Mouse (Mus musculus) stomach, postnatal 0 days (tissue): Measurements from ENCODE around the gene Rras2. TPM values are rescaled to one million over a fixed set of nuclear protein-coding genes. Genes with fewer than 3 reads are reported as not detected.

Experiments used
- ATAC-seq: fragments of 200-750 bp; cut with Nextera tagmentation; 2 replicates; pipeline ENCODE4 v1.8.0; 2017; ENCODE audit not compliant: low FRiP score, low TSS enrichment
- DNase-seq: peaks from one replicate; pipeline ENCODE4 v3.0.0-alpha.2; 2016; ENCODE audit warnings: low spot score
- H3K27ac ChIP-seq: fragments of 300-500 bp; sonication (generic); replicated peaks from 2 replicates; pipeline ENCODE4 v1.5.1; 2014; ENCODE audit warnings: mild to moderate bottlenecking, control low read depth
- H3K27me3 ChIP-seq: fragments of 300-500 bp; sonication (generic); 2 replicates; pipeline ENCODE4 v1.6.1; 2014; ENCODE audit warnings: low read length; ENCODE audit not compliant: control insufficient read depth, insufficient read depth
- H3K36me3 ChIP-seq: fragments of 300-500 bp; sonication (generic); 2 replicates; pipeline ENCODE4 v1.6.1; 2014; ENCODE audit warnings: low read length, mixed read lengths; ENCODE audit not compliant: control insufficient read depth, insufficient read depth
- H3K4me1 ChIP-seq: fragments of 300-500 bp; sonication (generic); replicated peaks from 2 replicates; pipeline ENCODE4 v1.6.1; 2014; ENCODE audit warnings: antibody characterized with exemption; ENCODE audit not compliant: control insufficient read depth, insufficient read depth
- H3K4me2 ChIP-seq: fragments of 300-500 bp; sonication (generic); replicated peaks from 2 replicates; pipeline ENCODE4 v1.6.1; 2014; ENCODE audit warnings: low read depth, mild to moderate bottlenecking, control low read depth, moderate library complexity
- H3K4me3 ChIP-seq: fragments of 300-500 bp; sonication (generic); 2 replicates; pipeline ENCODE4 v1.5.1; 2014; ENCODE audit warnings: low read depth, low read length, control low read depth
- H3K9ac ChIP-seq: fragments of 300-500 bp; sonication (generic); 2 replicates; pipeline ENCODE4 v1.6.1; 2014; ENCODE audit warnings: mild to moderate bottlenecking, low read length, control low read depth, mixed read lengths
- H3K9me3 ChIP-seq: fragments of 300-500 bp; sonication (generic); 2 replicates; pipeline ENCODE4 v1.6.1; 2016; ENCODE audit warnings: low read length; ENCODE audit not compliant: control insufficient read depth
- CTCF ChIP-seq: IDR thresholded peaks from 2 replicates; pipeline ENCODE4 v1.5.1; 2016; ENCODE audit warnings: antibody characterized with exemption, low read depth, mild to moderate bottlenecking, moderate library complexity
- EP300 ChIP-seq: optimal IDR thresholded peaks from 2 replicates; pipeline ENCODE3; 2016; ENCODE audit warnings: antibody characterized with exemption
- WGBS: fragments of 180-500 bp; shearing (Covaris S2); extraction: QIAGEN DNeasy Blood & Tissue Kit; methylation state at CpG from one replicate; pipeline ENCODE4 v1.1.7; 2014; 5-methylcytosine and 5-hydroxymethylcytosine counted together
- polyA plus RNA-seq: library from polyadenylated mRNA; unstranded; fragments of >200 nt; fragmentation: Nextera tagmentation; extraction: Ambion mirVana; gene quantifications from 2 replicates; pipeline ENCODE4 v1.2.1, GENCODE M21; 2015

Rras2 gene
- polyA plus RNA-seq, 1 experiment from 2014 or later = 26.2 TPM

DNA sequence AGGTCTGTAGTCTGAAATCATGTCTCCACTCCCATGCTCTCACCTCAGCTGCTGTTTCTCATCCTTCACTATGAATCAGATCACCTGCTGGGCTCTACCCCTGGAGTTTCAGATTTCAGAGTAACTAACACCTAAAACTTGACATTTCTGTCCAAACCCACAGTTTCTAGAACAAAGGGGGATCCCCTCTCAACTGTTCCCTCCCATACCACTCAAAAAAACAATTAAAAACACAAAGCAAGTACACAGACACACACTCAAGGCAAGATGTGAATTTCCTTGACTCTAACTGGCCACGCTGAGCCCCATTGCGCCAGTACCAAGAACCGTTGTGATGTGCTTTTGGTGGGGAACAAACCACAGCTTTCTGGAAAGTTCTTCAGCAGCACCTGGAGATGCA lies 21.8 kb upstream of the Rras2 start:
- Histone ChIP-seq H3K4me1 (no peaks in the 10 kb centered on the region), H3K4me2 (no peak overlapping the region), H3K36me3 (no peaks in the 10 kb centered on the region), H3K9me3 (no peaks in the 10 kb centered on the region), H3K27me3 (no peaks in the 10 kb centered on the region), H3K27ac (no peak overlapping the region), H3K9ac (no peak overlapping the region), H3K4me3 (no peak overlapping the region)
- ATAC-seq (no peak), DNase-seq (no peak)
- WGBS = 92% methylated on average over 3 of the region's 3 CpGs
- TF ChIP-seq CTCF (no peak), EP300 (no peak)

DNA sequence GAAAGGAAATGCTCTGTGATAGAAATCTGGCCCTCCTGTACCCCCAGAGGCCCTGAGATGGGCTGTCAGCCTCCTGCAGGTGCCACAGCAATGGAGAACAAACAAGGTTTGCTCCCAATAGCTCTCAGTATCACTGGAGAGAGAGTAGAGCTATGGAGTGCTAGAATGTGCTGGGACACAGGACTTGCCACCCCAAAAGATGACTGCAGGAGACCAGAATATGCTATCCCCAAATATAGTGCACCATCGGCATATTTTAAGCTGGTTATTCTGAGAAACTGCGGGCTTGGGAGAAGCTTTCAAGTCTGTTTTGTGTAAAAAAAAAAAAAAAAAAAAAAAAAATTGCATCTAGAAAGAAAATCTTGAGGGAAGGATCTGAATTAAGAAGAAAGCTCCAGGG lies 20.7 kb upstream of the Rras2 start:
- 92% methylated on average over 2 of the region's 2 CpGs for WGBS
- no peak overlapping the region for H3K9ac ChIP-seq
- no peak for ATAC-seq

DNA sequence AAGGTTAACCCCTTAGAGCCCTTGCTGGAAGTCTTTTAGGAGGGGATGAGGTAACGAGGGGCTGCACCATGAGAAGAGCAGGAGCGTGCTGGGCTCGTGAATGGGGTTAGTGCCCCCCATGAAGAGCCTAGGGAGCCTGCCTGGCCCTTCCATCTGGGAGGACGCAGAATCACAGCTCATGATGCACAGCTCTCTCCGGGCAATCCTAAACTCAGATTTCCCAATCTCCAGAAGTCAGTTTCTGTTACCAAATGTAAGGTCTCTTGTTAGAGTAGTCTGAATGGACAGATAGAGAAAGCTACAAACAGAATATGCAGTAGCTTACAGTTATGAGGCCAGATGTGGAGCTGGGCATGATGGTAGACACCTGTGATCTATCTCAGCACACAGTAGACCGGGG lies 17.6 kb upstream of the Rras2 start:
- Histone ChIP-seq H3K27ac (no peak overlapping the region), H3K9me3 (no peaks in the 10 kb centered on the region), H3K4me1 (no peaks in the 10 kb centered on the region), H3K4me2 (no peak overlapping the region), H3K4me3 (no peak overlapping the region), H3K36me3 (no peaks in the 10 kb centered on the region), H3K9ac (no peak overlapping the region), H3K27me3 (no peaks in the 10 kb centered on the region)
- TF ChIP-seq CTCF (no peak), EP300 (no peak)
- DNase-seq (no peak), ATAC-seq (no peak)
- 35% methylated on average over 6 of the region's 6 CpGs for WGBS

More for the DNA sequence above, 20.7 kb upstream of the Rras2 start:
- H3K4me2 ChIP-seq = no peak overlapping the region
- H3K27ac ChIP-seq = no peak overlapping the region
- no peaks in the 10 kb centered on the region for H3K36me3 ChIP-seq
- TF ChIP-seq EP300 (no peak), CTCF (no peak)
- no peaks in the 10 kb centered on the region for H3K4me1 ChIP-seq
- no peak overlapping the region for H3K4me3 ChIP-seq
- no peaks in the 10 kb centered on the region for H3K9me3 ChIP-seq
- H3K27me3 ChIP-seq = no peaks in the 10 kb centered on the region
- no peak for DNase-seq

DNA sequence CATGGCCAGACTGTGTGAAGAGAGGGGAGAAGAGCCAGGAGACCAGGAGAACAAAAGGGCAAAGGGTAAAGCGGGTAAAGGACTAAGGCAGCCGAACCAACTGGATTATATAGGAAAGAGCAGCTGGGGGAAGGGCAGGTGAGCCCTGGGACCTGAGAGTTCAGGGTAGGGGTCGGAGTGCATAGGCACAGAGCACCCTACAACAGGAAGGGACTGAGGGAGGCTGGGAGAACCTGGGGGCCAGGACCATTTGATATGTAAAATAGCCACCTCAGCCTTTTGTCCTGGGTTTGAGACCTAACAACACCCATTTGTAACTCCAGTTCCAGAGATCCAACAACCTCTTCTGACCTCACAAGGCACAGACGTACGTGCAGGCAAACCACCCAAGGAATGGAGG lies 16.4 kb upstream of the Rras2 start:
- DNase-seq (no peak), ATAC-seq (no peak)
- H3K9me3 ChIP-seq = no peaks in the 10 kb centered on the region
- H3K4me1 ChIP-seq = no peaks in the 10 kb centered on the region
- 28% methylated on average over 5 of the region's 5 CpGs for WGBS
- H3K27me3 ChIP-seq = no peaks in the 10 kb centered on the region
- no peak overlapping the region for H3K4me3 ChIP-seq
- no peak overlapping the region for H3K27ac ChIP-seq
- no peak overlapping the region for H3K4me2 ChIP-seq
- no peak overlapping the region for H3K9ac ChIP-seq
- no peak for TF ChIP-seq CTCF
- TF ChIP-seq EP300 = no peak
- H3K36me3 ChIP-seq = no peaks in the 10 kb centered on the region

DNA sequence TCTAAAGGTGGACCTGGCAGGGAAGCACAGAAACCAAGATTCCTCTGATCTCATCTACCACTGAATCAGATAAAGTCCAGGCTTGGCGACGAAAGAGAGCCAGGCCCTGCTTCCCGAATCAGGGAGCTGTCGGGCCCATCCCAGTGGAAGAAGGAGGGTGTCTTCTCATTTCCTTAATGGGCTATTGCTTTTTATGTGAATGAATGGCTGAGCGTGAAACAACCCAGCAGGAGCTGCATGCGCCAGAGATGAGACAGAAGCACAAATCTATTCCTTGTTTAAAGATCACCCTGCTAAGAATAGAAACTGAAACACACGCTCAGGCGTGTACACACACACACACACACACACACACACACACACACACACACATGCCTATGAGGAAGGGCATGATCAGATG lies 14.7 kb upstream of the Rras2 start:
- WGBS = 41% methylated on average over 8 of the region's 8 CpGs
- Histone ChIP-seq H3K27ac (no peak overlapping the region), H3K27me3 (no peaks in the 10 kb centered on the region), H3K36me3 (no peaks in the 10 kb centered on the region), H3K4me3 (no peak overlapping the region), H3K9ac (no peak overlapping the region), H3K4me1 (no peaks in the 10 kb centered on the region), H3K9me3 (no peaks in the 10 kb centered on the region), H3K4me2 (no peak overlapping the region)
- DNase-seq = no peak
- no peak for TF ChIP-seq EP300
- TF ChIP-seq CTCF = no peak
- ATAC-seq = 0 out of 2 replicates have a peak, but pooled peaks have one; percentile 32

DNA sequence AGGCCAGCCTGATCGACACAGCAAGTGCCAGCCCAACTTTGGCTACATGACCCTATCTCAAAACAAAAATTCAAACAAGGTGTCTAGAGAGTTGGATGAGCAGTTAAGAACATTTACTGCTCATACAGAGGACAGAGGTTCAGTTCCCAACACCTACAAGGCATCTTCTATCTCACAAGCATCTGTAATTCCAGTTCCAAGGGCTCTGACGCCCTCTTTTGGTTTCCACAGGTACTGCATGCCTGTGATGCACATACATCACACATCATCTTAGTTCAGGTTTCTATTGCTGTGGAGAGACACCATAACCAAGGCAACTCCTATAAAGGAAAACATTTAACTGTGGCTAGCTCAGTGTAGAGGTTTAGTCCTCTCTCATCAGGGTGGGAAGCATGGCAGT lies 11.7 kb upstream of the Rras2 start:
- no peaks in the 10 kb centered on the region for H3K27me3 ChIP-seq
- H3K9ac ChIP-seq = no peak overlapping the region
- no peaks in the 10 kb centered on the region for H3K9me3 ChIP-seq
- DNase-seq (no peak), ATAC-seq (no peak)
- no peak overlapping the region for H3K27ac ChIP-seq
- 51% methylated on average over 2 of the region's 2 CpGs for WGBS
- H3K36me3 ChIP-seq = no peaks in the 10 kb centered on the region
- no peak overlapping the region for H3K4me3 ChIP-seq
- no peaks in the 10 kb centered on the region for H3K4me1 ChIP-seq
- TF ChIP-seq EP300 (no peak), CTCF (peak; percentile 26)
- H3K4me2 ChIP-seq = no peak overlapping the region
